Mouse (Mus musculus) C2C12 (cell line): ENCODE results near the gene Slc15a4. TPM values are rescaled to one million over a fixed set of nuclear protein-coding genes. Genes with fewer than 3 reads are reported as not detected.

ENCODE experiments used
- H3K27me3 ChIP-seq: one replicate; pipeline ENCODE4 v1.6.1; 2011; ENCODE audit not compliant: control insufficient read depth, insufficient read depth, insufficient read length
- H3K36me3 ChIP-seq: one replicate; pipeline ENCODE4 v1.6.1; 2011; ENCODE audit not compliant: control insufficient read depth, insufficient read depth
- H3K4me3 ChIP-seq: one replicate; pipeline ENCODE4 v1.5.1; 2011; ENCODE audit warnings: mild to moderate bottlenecking, control low read depth; ENCODE audit not compliant: poor library complexity, insufficient read depth, severe bottlenecking
- H3K79me2 ChIP-seq: one replicate; pipeline ENCODE4 v1.6.1; 2011; ENCODE audit not compliant: control insufficient read depth, insufficient read depth
- H3K79me3 ChIP-seq: one replicate; pipeline ENCODE4 v1.6.1; 2011; ENCODE audit warnings: low read depth, control low read depth
- H3ac ChIP-seq: one replicate; pipeline ENCODE3; 2011; ENCODE audit warnings: low read depth; ENCODE audit not compliant: control insufficient read depth, insufficient read length
- CEBPB ChIP-seq: IDR thresholded peaks from one replicate; pipeline ENCODE4 v1.6.1; 2011; ENCODE audit warnings: low read depth, mild to moderate bottlenecking, control low read depth, moderate library complexity
- CTCF ChIP-seq: IDR thresholded peaks from one replicate; pipeline ENCODE4 v1.5.1; 2011; ENCODE audit not compliant: control insufficient read depth, insufficient read depth, insufficient read length
- FOSL1 ChIP-seq: IDR thresholded peaks from one replicate; pipeline ENCODE4 v1.8.0; 2011; ENCODE audit warnings: mild to moderate bottlenecking, low read length; ENCODE audit not compliant: poor library complexity, insufficient read depth, severe bottlenecking
- MAX ChIP-seq: IDR thresholded peaks from one replicate; pipeline ENCODE4 v1.6.1; 2011; ENCODE audit warnings: mild to moderate bottlenecking, control low read depth
- MYOD1 ChIP-seq: IDR thresholded peaks from one replicate; pipeline ENCODE4 v1.6.1; 2011; ENCODE audit warnings: low read depth; ENCODE audit not compliant: control insufficient read depth, insufficient read length
- MYOG ChIP-seq: IDR thresholded peaks from one replicate; pipeline ENCODE4 v1.6.1; 2011; ENCODE audit not compliant: control insufficient read depth, insufficient read length; ENCODE audit errors: extremely low read depth
- USF1 ChIP-seq: IDR thresholded peaks from one replicate; pipeline ENCODE4 v1.6.1; 2011; ENCODE audit warnings: low read depth, mild to moderate bottlenecking, control low read depth, moderate library complexity
- polyA plus RNA-seq: library from polyadenylated mRNA; unstranded; fragments of >200 nt; fragmentation: generic; extraction: Trizol; gene quantifications from one replicate; pipeline ENCODE4 v1.2.1, GENCODE M21; 2012; ENCODE audit warnings: missing spikeins

Slc15a4 gene
- polyA plus RNA-seq, 1 experiment = 42.8 TPM

DNA sequence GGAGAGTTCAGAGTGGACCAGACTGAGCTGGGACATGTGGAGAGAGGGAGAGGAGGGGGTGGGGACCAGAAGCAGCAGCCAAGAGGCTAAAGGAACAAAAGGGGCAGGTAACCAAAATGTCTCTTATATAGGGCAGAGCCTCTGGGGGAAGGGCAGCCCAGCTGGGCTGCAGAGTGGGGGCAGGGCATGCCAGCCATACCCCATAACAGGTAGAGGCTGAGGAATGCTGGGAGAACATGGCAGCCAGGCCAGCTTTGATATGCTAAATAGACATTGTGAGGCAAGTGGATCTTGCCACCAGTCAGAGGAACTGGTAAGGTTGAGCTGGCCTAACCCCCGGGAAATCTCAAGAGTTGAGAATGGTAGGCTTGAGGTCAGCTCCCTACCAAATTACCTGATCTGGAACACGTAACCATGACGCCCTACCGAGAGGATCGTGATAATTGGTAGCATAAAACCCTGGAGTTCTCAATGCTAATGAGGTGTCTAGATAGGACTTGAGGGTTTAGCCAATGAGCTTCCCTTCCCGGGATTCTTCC is 6.4 kb upstream of the Slc15a4 start:
- Histone ChIP-seq H3K36me3 (no peaks in the 10 kb centered on the region), H3ac (no peak overlapping the region), H3K79me2 (no peaks in the 10 kb centered on the region), H3K4me3 (no peak overlapping the region), H3K27me3 (no peaks in the 10 kb centered on the region), H3K79me3 (no peaks in the 10 kb centered on the region)
- no peak for TF ChIP-seq CEBPB

DNA sequence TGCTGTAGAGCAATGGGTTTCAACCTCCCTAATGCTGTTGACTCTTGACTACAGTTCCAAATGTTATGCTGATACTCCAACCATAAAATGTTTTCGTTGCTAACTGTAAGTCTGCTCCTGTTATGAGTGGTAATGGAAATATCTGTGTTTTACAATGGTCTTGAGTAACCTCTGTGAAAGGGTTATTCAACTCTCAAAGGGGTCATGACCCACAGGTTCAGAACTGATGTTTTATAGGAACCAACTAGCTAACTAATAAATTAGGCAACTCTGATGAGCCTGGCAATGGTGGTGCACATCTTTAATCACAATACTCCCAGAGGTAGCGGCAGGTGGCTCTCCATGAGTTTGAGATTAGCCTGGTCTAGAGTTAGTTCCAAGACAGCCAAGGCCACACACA is 5.5 kb upstream of the Slc15a4 start:
- TF ChIP-seq CEBPB = no peak
- TF ChIP-seq USF1 = no peak
- no peak for TF ChIP-seq FOSL1
- no peak for TF ChIP-seq MAX
- TF ChIP-seq MYOG = no peak
- TF ChIP-seq MYOD1 = no peak
- TF ChIP-seq CTCF = no peak
- Histone ChIP-seq H3ac (no peak overlapping the region), H3K79me3 (no peaks in the 10 kb centered on the region), H3K4me3 (no peak overlapping the region), H3K27me3 (no peaks in the 10 kb centered on the region), H3K79me2 (no peaks in the 10 kb centered on the region), H3K36me3 (no peaks in the 10 kb centered on the region)

DNA sequence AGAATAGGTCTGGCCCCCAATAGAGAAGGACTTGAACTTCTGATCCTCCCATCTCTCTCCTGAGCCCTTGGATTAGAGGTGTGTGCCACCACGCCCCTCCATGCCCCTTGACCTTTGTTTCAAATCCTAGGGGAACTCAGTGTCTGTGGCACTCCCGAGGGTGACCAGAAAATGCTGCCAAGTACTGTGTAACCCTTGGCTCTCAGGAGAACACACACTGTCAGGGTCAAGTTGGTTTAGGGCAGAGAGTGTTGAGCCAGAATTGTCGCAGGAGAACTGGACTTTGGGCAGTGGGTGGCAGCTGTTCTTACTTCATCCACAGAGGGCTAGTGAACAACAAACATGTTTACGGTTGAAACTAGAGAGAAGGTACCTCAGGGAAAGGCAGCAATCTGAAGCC is 4.9 kb upstream of the Slc15a4 start:
- Histone ChIP-seq H3K4me3 (no peak overlapping the region), H3K79me2 (no peaks in the 10 kb centered on the region), H3ac (no peak overlapping the region), H3K36me3 (no peaks in the 10 kb centered on the region), H3K27me3 (no peaks in the 10 kb centered on the region), H3K79me3 (no peaks in the 10 kb centered on the region)
- no peak for TF ChIP-seq MYOG

GRCm38 (mm10) chr5:127633666-127634065 is 969 bp upstream of the Slc15a4 start:
- Histone ChIP-seq H3K79me3 (no peaks in the 10 kb centered on the region), H3K27me3 (peaks cover 5% of the 10 kb centered on the region), H3ac (no peak overlapping the region), H3K36me3 (no peaks in the 10 kb centered on the region), H3K79me2 (no peaks in the 10 kb centered on the region), H3K4me3 (no peak overlapping the region)
- TF ChIP-seq FOSL1 = no peak
- TF ChIP-seq MYOG = no peak
- no peak for TF ChIP-seq MAX
- no peak for TF ChIP-seq CTCF
- no peak for TF ChIP-seq MYOD1
- no peak for TF ChIP-seq USF1
- no peak for TF ChIP-seq CEBPB

- no peaks in the 10 kb centered on the region for H3K79me2 ChIP-seq
- no peak for TF ChIP-seq FOSL1
- TF ChIP-seq MAX = no peak
- TF ChIP-seq USF1 = no peak
- no peak for TF ChIP-seq CTCF
- no peak for TF ChIP-seq MYOD1
- TF ChIP-seq MYOG = no peak
- no peak for TF ChIP-seq CEBPB
- no peaks in the 10 kb centered on the region for H3K79me3 ChIP-seq
- no peak overlapping the region for H3K4me3 ChIP-seq
- H3K27me3 ChIP-seq = peaks cover 5% of the 10 kb centered on the region
- H3K36me3 ChIP-seq = no peaks in the 10 kb centered on the region
- H3ac ChIP-seq = no peak overlapping the region
Observed at GRCm38 (mm10) chr5:127633188-127633587, 491 bp upstream of the Slc15a4 start.

DNA sequence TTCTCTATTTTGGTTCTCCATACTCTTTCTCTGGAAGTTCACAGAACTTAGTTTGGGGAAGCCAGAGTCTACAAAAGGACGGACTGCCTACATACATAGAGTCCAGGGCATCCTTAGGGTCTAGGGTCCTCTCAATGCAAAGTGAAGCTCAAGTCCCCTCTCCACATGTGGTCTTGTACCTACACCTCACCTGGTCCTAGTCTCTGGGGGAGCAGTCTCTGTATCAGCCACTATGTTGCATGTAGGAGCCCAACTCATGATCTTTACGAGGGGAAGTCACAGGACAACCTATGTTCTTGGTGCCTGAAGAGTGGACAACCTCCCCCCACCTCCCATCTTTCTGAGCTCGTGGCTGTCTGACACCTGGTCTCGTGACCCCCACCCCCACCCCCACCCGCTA is 1.0 kb downstream of the Slc15a4 start:
- Histone ChIP-seq H3K79me3 (no peaks in the 10 kb centered on the region), H3K4me3 (no peak overlapping the region), H3K36me3 (no peaks in the 10 kb centered on the region), H3ac (no peak overlapping the region), H3K27me3 (peaks cover 5% of the 10 kb centered on the region), H3K79me2 (no peaks in the 10 kb centered on the region)
- TF ChIP-seq CEBPB = no peak
- no peak for TF ChIP-seq MYOD1
- no peak for TF ChIP-seq MAX

DNA sequence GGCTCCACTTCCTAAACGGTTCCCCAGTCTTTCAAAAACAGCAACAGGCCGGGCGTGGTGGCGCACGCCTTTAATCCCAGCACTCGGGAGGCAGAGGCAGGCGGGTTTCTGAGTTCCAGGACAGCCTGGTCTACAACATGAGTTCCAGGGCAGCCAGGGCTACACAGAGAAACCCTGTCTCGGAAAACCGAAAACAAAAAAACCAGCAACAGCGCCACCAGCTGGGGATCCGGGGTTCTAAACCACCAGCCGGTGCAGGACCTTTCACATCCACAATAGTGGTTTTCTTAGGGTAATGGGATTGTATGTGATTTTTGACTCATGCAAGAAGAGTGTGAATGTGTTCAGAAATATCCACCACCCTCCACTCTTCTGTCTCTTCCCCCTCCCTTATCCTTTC is 5.5 kb downstream of the Slc15a4 start:
- no peak overlapping the region for H3ac ChIP-seq
- H3K36me3 ChIP-seq = no peaks in the 10 kb centered on the region
- H3K27me3 ChIP-seq = peaks cover 2% of the 10 kb centered on the region
- H3K4me3 ChIP-seq = no peak overlapping the region
- no peaks in the 10 kb centered on the region for H3K79me2 ChIP-seq
- TF ChIP-seq MYOG = no peak
- TF ChIP-seq CTCF = no peak
- no peak for TF ChIP-seq USF1
- TF ChIP-seq CEBPB = no peak
- TF ChIP-seq FOSL1 = no peak
- TF ChIP-seq MAX = no peak
- TF ChIP-seq MYOD1 = no peak
- no peaks in the 10 kb centered on the region for H3K79me3 ChIP-seq
